Mouse (Mus musculus) brown adipose tissue, adult 24 weeks (tissue): Measurements from ENCODE around the gene Blnk. TPM values are rescaled to one million over a fixed set of nuclear protein-coding genes. Genes with fewer than 3 reads are reported as not detected.

Experiments
- H3K27ac ChIP-seq: fragments of 200-500 bp; replicated peaks from 2 replicates; pipeline ENCODE4 v1.5.1; 2012; ENCODE audit warnings: low read depth, mild to moderate bottlenecking, low read length
- H3K4me1 ChIP-seq: fragments of 200-500 bp; 2 replicates; pipeline ENCODE4 v1.6.1; 2012; ENCODE audit warnings: low read length, mixed read lengths; ENCODE audit not compliant: control insufficient read depth, insufficient read depth, insufficient read length
- H3K4me3 ChIP-seq: fragments of 200-500 bp; 2 replicates; pipeline ENCODE4 v1.5.1; 2012; ENCODE audit warnings: low read depth, mild to moderate bottlenecking, low read length, moderate library complexity; ENCODE audit not compliant: insufficient read depth
- polyA plus RNA-seq: library from polyadenylated mRNA; stranded (reverse); fragments of >200 nt; gene quantifications from 2 replicates; pipeline ENCODE4 v1.2.4, GENCODE M21; 2012; ENCODE audit not compliant: missing spikeins, insufficient read depth, insufficient read length

The Blnk gene
- polyA plus RNA-seq, 1 experiment, result 1.9 TPM

DNA sequence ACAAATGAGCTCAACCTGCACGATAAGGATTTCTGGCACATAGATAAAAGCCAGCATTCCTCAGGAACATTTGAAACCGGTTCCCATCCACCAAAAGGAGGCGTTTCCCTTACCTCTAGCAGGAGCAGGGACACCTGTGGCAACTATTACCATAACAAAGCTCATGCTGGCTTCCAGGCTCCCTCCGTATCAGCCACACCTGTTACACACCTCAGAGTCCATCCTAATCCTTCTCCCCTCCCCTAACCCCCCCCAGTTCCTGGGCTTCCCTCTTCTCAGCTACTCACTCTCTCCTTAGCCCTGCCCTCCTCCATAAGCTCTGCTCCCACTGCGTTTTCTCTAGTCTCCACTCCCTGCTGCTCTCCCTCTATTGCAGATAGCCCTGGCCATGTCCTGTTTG, 19.3 kb upstream of the Blnk start:
- Histone ChIP-seq H3K27ac (no peak overlapping the region), H3K4me3 (no peak overlapping the region), H3K4me1 (0 out of 2 replicates have a peak, but pooled peaks cover 3% of the 10 kb centered on the region)

DNA sequence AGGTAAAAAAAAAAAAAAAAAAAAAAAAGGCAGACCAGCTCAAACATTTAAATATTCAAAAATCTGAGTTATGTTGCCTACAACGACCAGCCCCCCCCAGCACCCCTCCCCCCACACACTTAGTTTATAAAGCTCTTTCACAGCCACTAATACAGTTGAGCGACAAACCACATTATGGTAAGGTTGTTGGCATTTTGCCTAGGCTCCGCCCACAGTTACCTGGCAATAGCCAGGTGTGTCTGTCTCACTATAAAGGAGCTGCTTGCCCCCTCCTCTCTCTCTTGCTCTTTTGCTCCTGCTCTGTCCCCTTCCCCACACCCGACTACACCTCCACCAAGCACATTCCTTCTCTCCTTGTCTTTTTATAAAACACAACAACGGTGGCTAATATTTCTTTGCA, 17.3 kb upstream of the Blnk start:
- no peak overlapping the region for H3K4me3 ChIP-seq
- 0 out of 2 replicates have a peak, but pooled peaks cover 3% of the 10 kb centered on the region for H3K4me1 ChIP-seq
- H3K27ac ChIP-seq, result no peak overlapping the region

GRCm38 (mm10) chr19:41008674-41009395, 14.5 kb upstream of the Blnk start:
- no peak overlapping the region for H3K27ac ChIP-seq
- H3K4me3 ChIP-seq, result no peak overlapping the region
- no peaks in the 10 kb centered on the region for H3K4me1 ChIP-seq

- H3K27ac ChIP-seq, result no peak overlapping the region
- no peaks in the 10 kb centered on the region for H3K4me1 ChIP-seq
Measured at GRCm38 (mm10) chr19:41007733-41008132, 13.4 kb upstream of the Blnk start.

DNA sequence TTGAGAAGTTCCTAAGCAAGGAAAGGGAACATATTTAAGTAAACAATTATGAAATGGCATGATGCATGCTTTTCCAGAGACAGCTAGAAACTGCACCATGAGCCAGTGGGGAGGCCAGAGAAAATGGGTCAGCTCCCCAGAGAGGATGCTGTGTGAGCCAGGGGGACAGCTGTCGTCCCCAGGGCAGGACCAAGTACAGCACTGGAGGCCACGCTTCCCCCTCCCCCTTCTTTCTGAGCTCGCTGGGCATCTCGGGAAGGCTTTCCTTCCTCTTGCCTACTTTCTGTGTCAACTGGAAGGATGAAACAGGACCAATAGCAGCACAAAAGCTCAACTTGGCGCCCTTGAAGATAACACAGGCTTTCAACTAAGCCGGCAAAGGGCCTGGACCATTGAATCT, 13.0 kb upstream of the Blnk start:
- H3K4me1 ChIP-seq, result no peaks in the 10 kb centered on the region
- H3K4me3 ChIP-seq, result no peak overlapping the region
- no peak overlapping the region for H3K27ac ChIP-seq

More at GRCm38 (mm10) chr19:41007733-41008132, 13.4 kb upstream of the Blnk start:
- no peak overlapping the region for H3K4me3 ChIP-seq

DNA sequence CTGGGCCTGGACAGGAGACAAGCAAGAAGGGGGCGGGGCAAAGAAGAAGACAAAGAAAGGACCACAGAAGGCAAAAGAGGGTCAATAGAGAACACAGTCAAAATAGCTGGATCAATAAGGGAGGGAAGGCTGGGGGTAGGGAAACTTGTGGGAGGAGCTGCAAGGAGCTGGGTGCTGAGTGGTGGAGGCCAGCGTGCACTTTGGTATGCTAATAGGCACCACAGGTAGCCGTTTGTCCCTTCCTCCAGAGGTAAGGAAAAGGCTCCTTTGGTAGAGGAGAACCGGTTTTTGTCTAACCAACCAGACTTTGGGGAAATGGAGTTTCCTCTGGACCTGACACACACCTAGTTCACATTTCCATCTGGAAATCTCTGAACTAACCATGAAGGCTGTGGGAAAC, 12.3 kb upstream of the Blnk start:
- no peak overlapping the region for H3K27ac ChIP-seq
- no peaks in the 10 kb centered on the region for H3K4me1 ChIP-seq
- no peak overlapping the region for H3K4me3 ChIP-seq

- Histone ChIP-seq H3K4me1 (no peaks in the 10 kb centered on the region), H3K4me3 (no peak overlapping the region), H3K27ac (no peak overlapping the region)
Measured at GRCm38 (mm10) chr19:41003694-41004315, 9.5 kb upstream of the Blnk start.

DNA sequence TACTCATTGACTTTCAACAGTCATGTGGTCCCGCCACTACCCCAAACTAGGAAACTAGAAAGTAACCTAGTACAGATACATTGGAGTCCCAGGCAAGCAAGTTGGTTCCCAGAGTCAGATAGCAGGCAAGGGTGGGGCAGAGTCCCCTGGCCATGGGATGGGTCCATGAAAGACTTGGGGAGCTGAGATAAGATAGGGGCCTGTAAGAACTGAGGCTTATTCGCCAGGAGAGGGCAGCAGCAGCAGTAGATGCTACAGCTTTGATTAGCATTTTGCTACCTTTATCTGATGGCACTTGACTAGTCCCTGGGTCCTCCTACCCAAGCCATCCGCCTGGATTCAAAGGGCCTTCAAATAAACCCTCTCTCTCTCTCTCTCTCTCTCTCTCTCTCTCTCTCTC, 5.2 kb upstream of the Blnk start:
- Histone ChIP-seq H3K4me1 (no peaks in the 10 kb centered on the region), H3K4me3 (no peak overlapping the region), H3K27ac (no peak overlapping the region)

DNA sequence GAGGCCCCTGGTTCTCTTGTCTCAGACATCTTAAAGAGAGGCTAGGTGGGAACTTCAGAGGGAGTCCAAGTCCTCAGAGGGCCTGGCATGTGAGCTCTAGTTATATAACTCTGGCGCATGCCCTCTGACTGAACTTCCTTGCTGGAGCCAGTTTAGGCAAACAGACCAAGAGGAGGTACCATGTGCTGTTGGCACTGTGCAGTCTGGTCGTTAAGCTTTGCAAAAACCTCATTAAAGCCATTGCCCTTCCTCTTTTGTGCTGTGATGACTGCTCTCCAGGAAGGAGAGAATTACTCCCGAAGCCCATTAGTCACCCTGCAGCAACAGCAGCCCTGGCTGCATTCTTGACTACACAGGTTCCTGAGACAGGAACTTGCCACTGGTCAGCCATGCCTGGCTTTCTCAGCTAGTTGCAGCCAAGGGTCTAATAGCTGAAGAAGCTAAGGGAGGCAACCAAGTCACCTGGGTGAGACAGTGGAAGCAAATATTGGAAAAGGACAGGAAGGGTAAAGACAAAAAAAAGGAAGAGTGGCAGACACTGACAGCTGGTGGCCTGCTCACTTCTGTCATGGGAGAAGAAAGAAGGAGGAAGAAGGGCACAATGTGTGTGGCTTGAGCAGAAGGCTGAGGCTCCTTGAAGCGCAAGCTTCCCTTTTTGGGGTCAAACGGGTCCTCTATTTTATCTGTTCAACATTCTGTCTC, 4.3 kb upstream of the Blnk start:
- Histone ChIP-seq H3K27ac (peak overlapping the region; percentile 26; the same call in 1 of the 2 replicates), H3K4me1 (no peaks in the 10 kb centered on the region), H3K4me3 (no peak overlapping the region)

DNA sequence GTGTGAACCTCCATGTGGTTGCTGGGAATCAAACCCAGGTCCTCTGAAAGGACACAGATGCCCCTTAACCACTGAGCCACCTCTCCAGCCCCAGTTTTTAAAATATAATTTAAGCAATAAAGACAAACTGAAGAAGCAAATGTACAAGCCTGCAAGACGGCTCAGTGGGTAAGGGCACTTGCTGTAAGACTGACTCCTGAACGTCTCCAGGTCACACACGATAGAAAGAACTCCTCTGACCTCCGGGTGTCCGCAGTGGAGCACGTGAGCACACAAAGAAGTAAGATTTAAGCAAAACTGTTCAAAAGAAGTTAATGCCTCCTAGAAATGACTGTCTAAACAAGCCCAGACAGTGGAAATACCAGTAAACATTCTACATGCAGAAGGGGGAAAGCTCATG, 2.4 kb upstream of the Blnk start:
- Histone ChIP-seq H3K4me3 (no peak overlapping the region), H3K27ac (no peak overlapping the region), H3K4me1 (no peaks in the 10 kb centered on the region)

DNA sequence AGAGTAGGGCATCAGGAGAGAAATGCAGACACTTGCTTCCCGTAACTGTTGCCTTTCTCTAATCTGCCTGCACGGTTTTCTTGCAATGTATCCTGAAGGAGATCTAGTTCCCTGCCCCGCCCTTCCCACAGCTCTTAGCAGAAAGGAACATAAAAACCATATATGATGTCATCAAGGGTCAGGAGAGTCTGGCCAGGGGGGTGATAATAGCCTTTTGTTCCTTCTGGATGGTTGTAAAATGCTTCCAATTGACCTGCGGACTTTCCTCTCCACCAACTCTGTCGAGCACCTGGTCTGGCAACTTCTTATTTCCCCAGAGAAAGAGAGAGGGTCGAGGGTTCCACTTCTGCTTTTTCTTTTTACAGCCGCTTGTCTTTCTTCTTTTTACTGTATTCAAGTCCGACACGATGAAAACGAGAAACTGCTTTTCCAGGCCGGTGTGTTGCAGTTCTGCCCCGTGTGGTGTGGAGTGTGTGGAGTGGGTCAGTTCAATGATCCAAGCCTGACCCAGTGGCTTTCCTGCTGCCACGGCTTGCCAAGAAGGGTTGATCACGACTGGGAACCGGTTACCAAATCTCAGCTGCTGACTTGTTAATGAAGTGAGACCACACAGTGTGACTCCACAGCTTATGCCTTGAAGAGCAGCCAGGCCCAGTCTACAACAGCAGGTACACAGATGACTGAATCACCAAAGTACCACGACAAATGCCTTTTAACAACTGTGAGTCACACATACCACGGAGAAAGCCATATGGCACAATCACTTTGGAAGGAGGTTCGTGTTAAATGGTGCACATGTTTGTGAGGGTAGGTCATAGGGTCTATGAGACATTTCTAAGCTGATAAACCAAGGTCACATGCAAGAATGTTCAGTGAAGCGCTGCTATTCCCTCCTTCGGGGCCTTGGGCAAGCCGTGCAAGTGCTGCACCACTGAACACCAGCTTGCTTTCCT, 1.4 kb upstream of the Blnk start:
- Histone ChIP-seq H3K4me3 (no peak overlapping the region), H3K4me1 (no peaks in the 10 kb centered on the region), H3K27ac (peak overlapping the region; percentile 52; the same call in 1 of the 2 replicates)

- H3K4me1 ChIP-seq, result no peaks in the 10 kb centered on the region
- H3K4me3 ChIP-seq, result no peak overlapping the region
- no peak overlapping the region for H3K27ac ChIP-seq
Measured at GRCm38 (mm10) chr19:40994911-40995310, 576 bp upstream of the Blnk start.

- peak overlapping the region; percentile 67; the same call in 1 of the 2 replicates for H3K27ac ChIP-seq
- no peaks in the 10 kb centered on the region for H3K4me1 ChIP-seq
- H3K4me3 ChIP-seq, result peak overlapping the region; percentile 33
Measured at GRCm38 (mm10) chr19:40993356-40993755, 979 bp downstream of the Blnk start.

- Histone ChIP-seq H3K27ac (peak overlapping the region; percentile 67), H3K4me1 (no peaks in the 10 kb centered on the region), H3K4me3 (peak overlapping the region; percentile 4)
Measured at GRCm38 (mm10) chr19:40992517-40993044, 1.8 kb downstream of the Blnk start.
